Mouse (Mus musculus): ENCODE measurements around the gene Gatad2b.

Gene Gatad2b

GRCm38 (mm10) chr3:90374368-90374767 is 81.4 kb downstream of the Gatad2b start:
- DNase-seq (ENCODE audit: inconsistent age in 2 of 2, low spot score in 1 of 2) = peak; percentile 27 to 62

GRCm38 (mm10) chr3:90375562-90376246 is 82.7 kb downstream of the Gatad2b start:
- peak in 1 of 2 experiments; percentile 38 for DNase-seq (ENCODE audit: inconsistent age in 2 of 2, low spot score in 1 of 2)

- DNase-seq (ENCODE audit: inconsistent age in 2 of 2, low spot score in 1 of 2) = peak; percentile 68 to 71
Observed at GRCm38 (mm10) chr3:90376247-90376585, 83.2 kb downstream of the Gatad2b start.

DNA sequence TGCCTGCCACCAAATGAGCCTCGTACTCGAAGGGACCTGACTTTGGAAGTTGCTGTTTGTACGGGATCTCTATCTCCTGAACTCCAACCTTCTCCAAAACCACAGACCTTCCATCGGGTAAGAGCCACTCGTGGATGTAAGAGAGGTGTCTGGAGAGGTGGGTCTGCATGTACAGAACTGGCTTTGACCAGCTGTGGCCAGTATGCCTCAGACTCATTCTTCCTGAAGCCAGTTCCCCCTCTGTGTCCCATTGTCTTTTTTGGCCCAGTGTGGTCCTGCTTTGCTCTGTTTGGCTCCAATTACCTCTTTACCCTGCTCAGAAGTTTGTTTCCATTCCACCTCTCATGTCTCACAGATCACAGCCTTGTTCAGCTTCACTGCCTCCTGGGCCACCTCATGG is 85.5 kb downstream of the Gatad2b start:
- no peak for DNase-seq (ENCODE audit: inconsistent age in 2 of 2, low spot score in 1 of 2)

DNA sequence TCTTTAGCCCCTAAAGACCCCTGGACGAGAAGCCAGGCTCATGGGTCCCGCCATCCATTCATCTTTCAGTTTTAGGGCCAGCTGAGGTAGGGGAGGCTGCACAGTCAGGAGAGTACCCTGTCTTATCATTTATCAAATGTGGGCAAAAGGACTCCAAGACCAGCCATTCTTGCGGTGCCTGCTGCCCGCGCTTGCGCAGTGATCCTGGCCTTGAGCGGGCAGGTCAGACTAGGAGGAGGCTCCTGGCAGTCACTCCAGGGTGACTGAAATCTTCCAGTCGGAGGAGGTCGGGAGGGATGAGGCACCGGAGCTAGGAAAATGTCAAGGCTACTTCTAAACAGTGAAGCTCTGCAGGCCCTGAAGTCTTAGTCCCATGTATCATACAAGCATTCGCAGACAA is 88.7 kb downstream of the Gatad2b start:
- DNase-seq (ENCODE audit: inconsistent age in 2 of 2, low spot score in 1 of 2) = peak; percentile 93 to 94

- DNase-seq (ENCODE audit: inconsistent age in 2 of 2, low spot score in 1 of 2) = peak; percentile 41 to 65
Observed at GRCm38 (mm10) chr3:90383690-90384089, 90.7 kb downstream of the Gatad2b start.

DNA sequence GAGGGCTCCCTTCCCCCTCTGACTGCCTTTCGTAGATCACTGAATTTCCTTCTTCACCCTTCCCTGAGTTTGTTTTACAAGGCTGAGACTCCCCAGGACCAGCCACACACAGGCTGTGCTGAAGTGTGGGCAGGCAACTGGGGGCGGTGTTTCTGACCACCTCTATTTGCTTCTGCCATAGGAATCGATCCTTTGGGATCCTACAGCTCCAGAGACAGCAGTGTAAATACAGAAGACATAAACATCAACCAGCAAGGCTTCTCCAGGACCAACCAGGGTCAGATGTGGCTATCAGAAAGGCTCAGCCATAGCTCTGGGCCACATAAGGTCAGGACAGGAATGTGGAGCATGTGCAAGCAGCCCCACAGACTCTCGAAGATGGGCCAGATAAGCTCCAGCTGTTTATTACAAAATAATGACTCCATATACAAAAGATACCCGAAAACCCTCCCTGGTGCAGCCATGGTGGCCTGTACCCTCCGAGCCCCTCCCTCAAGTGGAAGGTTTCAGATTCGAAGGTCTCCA is 91.9 kb downstream of the Gatad2b start:
- DNase-seq (ENCODE audit: inconsistent age in 2 of 2, low spot score in 1 of 2) = peak; percentile 21 to 58

DNA sequence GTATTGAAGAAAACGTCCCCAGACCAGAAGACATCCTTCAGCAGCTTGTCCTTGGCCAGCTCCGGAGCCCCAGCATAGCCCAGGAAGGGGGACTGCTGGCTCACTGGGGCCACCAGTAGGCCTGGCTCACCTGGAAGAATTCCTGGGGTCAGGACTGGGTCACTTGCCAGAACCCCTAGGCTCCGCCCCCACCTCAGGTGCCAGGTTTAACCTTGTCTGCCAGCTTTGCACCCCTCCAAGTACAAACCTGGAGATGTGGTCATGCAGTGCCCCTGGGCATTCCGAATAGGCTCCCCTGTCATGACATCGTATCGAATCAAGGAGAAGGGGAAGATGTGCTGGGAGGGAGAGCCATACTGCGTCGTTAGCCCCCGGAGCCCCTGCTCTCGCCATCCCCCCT is 93.8 kb downstream of the Gatad2b start:
- DNase-seq (ENCODE audit: inconsistent age in 2 of 2, low spot score in 1 of 2) = peak; percentile 52 to 62

DNA sequence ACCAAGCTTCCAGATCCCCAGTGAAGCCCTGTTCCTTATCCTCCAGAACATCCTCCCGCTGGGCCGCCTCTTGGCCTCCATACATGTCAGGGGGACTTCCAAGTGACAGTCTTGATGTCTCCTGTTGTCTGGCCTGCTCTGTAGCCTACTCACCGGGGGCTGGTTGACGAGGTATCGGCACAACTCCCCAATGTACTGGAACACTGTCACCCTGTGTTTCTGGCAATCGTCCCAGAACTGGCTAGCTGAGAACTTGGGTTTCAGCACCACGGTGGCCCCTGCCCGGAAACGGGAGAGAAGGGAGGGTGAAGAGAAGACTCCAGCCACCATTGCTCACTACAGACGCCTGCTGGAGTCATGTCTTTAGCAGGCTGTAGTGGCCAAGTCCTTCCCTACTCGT is 94.5 kb downstream of the Gatad2b start:
- peak; percentile 90 for DNase-seq (ENCODE audit: inconsistent age in 2 of 2, low spot score in 1 of 2)

GRCm38 (mm10) chr3:90388192-90388591 is 95.2 kb downstream of the Gatad2b start:
- peak; percentile 46 to 80 for DNase-seq (ENCODE audit: inconsistent age in 2 of 2, low spot score in 1 of 2)

GRCm38 (mm10) chr3:90388726-90389510 is 95.9 kb downstream of the Gatad2b start:
- DNase-seq (ENCODE audit: inconsistent age in 2 of 2, low spot score in 1 of 2) = peak; percentile 76 to 89

DNA sequence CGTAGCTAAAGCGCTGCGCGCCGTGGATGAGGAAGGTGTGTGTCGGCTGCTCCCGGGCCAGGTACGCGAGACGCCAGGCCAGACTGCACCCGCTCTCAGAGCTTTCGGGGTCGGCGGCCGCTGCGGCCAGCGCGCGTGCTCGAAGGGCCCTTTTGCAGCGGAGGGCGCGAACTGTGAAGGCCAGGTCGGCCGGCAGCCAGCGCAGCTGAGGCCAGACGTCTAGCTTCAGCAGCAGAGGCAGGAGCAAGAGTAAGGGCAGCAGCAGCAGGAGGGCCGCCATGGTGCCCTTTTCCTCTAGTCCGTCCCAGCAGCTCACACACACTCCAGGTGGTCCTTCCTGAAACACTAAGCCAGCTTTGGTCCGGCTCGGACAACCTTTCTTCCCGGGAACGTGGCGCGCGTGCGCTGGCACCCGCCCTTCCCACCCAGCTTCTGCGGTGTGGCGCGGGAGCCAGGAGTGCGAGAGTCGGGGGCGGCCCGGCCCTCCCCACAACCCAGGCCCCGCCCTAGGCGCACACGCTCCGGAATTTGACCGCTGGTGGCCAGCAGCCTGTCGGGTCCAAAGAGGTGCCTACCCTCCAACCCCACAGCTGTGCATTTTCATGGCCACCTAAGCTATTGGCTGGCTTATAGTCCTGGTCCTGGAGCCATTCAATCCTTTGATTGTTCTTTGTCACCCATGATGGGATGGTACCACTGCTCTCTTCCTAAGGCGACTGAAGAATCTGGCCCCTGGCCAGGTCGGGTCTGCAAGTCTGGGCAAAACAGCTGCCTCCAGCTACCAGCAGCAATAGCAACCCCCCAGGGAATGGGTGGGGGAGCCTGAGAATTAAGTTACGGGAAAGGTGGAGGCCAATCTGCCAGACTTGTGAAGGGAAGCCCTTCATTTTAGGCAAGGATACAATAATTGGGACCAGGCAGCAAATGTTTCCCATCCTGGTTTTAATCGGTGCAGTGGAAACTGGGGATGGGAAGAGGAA is 96.8 kb downstream of the Gatad2b start, which contains the start of gene Slc27a3:
TSS of gene Slc27a3 (minus strand) at position 428 of the 980 bp plus-strand sequence.
- DNase-seq (ENCODE audit: inconsistent age in 2 of 2, low spot score in 1 of 2) = peak; percentile 85 to 93

- peak; percentile 76 to 84 for DNase-seq (ENCODE audit: inconsistent age in 2 of 2, low spot score in 1 of 2)
Observed at GRCm38 (mm10) chr3:90391004-90391403, 98.0 kb downstream of the Gatad2b start.

DNA sequence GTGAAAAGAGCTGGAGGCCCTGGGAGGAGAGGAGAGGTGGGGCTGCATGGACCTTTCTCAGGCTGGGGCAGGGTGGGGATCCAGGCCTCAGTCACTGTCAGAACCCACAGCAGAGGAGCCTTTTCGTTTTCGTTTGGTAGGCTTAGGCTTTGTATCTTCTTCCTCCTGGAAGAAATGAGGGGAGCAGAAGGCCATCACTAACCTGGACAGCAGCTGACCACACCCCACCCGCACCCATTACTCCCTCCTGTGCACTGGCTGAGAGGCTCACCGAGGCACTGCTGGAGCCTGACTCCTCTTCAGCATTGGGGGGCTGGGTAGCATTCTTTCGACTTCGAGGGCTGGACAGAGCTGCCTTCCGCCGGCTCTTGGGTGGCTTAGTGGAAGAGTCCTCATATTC is 99.0 kb downstream of the Gatad2b start:
- DNase-seq (ENCODE audit: inconsistent age in 2 of 2, low spot score in 1 of 2) = peak in 1 of 2 experiments; percentile 18

DNA sequence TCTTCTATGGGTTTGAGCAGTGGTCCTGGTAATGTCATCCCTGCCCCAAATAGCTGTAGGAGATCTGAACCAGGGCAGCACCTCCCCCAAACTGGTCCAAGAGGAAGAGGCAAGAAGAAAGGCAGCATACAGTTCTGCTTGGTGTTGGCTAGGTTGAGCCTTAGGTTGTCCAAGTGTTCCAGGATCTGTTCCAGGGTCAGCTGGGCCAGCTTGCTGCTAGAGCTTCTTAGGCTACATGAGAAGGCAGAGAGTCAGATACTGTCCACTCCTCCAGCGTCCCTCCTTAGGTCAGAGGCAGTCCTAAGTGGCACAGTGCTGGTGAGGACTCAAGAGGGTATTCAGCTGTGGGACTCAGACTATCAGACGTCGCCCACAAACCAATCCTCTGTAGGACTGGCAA is 99.7 kb downstream of the Gatad2b start:
- no peak for DNase-seq (ENCODE audit: inconsistent age in 2 of 2, low spot score in 1 of 2)

DNA sequence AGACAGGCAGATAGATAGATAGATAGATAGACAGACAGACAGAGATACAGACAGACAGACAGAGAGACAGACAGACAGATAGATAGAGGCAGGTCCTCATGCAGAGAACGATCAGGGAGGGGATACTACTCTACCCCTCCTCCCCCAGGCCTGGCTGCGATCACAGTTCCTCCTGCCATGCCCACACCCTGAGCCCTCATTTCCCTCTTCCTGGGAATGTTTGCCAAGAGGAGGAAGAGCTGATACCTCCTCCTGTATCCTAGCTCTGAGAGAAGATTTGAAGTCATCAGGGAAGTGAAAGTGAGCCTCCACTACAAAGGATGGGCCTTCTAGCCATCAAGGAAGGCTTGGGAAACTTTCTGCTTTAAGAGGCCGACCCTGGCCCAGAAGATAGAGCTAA is 102.7 kb downstream of the Gatad2b start:
- DNase-seq (ENCODE audit: inconsistent age in 2 of 2, low spot score in 1 of 2) = no peak

DNA sequence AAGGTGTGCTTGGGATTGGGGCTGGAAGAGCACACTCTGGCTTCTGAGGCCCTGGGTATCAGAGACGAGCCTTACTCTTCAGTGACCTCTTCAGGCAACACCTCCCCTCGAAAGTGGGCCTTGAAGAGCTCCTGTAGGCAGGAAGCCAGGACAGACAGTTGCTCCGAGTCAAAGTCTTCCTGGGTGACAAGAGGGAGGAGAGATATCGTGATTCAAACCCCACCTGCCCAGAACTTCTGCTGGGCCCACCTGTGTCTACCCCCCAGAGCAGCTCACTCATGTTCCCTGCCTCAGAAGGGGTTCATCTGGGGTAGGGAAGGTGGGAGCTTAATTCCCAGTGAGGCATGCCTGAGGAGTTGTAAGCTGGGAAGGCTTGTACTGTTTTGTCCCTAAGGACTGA is 108.0 kb downstream of the Gatad2b start:
- peak; percentile 34 to 69 for DNase-seq (ENCODE audit: inconsistent age in 2 of 2, low spot score in 1 of 2)

DNA sequence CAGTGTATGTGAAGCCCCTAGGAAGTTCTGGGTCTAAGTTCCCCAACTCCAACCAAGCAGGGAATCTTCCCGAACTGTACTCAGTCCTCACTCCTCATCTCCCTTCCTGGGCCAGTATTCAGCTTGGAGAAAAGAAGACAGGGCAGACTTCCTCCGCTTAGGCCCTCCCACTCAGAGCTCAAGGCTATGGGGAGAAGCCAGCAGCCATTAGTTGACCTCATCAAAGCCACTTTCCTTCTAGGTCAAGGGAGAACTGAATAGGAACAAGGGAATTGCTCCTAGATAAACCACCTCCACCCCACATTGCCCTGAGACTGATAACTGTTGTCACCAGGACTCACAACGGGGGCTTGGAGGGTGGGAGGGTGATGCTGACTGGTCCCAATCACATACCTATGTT is 111.1 kb downstream of the Gatad2b start:
- DNase-seq (ENCODE audit: inconsistent age in 2 of 2, low spot score in 1 of 2) = peak; percentile 82 to 93

- peak in 1 of 2 experiments; percentile 66 for DNase-seq (ENCODE audit: inconsistent age in 2 of 2, low spot score in 1 of 2)
Observed at GRCm38 (mm10) chr3:90404609-90405008, 111.6 kb downstream of the Gatad2b start.

DNA sequence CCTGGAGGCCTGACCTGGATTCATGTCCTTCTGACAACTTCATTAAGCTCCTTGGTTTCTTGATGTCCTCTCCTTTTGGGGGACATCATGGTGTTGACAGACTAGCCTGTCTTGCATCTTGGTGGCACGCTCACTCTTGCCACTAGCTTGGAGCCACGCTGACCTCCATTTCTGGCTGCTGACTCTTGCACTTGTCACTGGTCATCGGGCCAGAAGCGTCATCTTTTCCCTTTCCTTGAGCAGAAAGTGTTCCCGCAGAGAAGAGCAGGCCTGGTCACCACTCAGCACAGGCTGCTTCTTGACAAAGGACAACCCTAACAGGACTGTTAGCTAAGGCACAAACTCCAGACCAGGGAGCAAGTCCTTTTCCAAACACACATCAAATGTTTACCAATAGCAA is 113.4 kb downstream of the Gatad2b start:
- DNase-seq (ENCODE audit: inconsistent age in 2 of 2, low spot score in 1 of 2) = peak; percentile 24 to 73

- no peak for DNase-seq (ENCODE audit: inconsistent age in 2 of 2, low spot score in 1 of 2)
Observed at GRCm38 (mm10) chr3:90408721-90409120, 115.7 kb downstream of the Gatad2b start.

Measured in adrenal gland, adult (tissue).